Mouse (Mus musculus) kidney, adult 2 months (tissue): ENCODE measurements around the gene Insig1. TPM values are rescaled to one million over a fixed set of nuclear protein-coding genes. Genes with fewer than 3 reads are reported as not detected.

ENCODE experiments used
- DNase-seq: peaks from one replicate; pipeline ENCODE4 v3.0.0; 2021
- H3K27ac ChIP-seq: fragments of 200-500 bp; 2 replicates; pipeline ENCODE4 v1.5.1; 2012; ENCODE audit warnings: low read depth, low read length, control low read depth, inconsistent platforms; ENCODE audit not compliant: insufficient read depth
- H3K27me3 ChIP-seq: fragments of 200-500 bp; replicated peaks from 2 replicates; pipeline ENCODE4 v1.6.1; 2012; ENCODE audit warnings: mild to moderate bottlenecking, moderate library complexity, low read length, inconsistent platforms; ENCODE audit not compliant: control insufficient read depth, insufficient read depth
- H3K36me3 ChIP-seq: fragments of 200-500 bp; 2 replicates; pipeline ENCODE4 v1.6.1; 2012; ENCODE audit warnings: mild to moderate bottlenecking, moderate library complexity, low read length, inconsistent platforms; ENCODE audit not compliant: control insufficient read depth, insufficient read depth
- H3K4me1 ChIP-seq: fragments of 200-500 bp; 2 replicates; pipeline ENCODE4 v1.6.1; 2011; ENCODE audit warnings: low read length; ENCODE audit not compliant: control insufficient read depth, insufficient read depth
- H3K4me3 ChIP-seq: fragments of 200-500 bp; 2 replicates; pipeline ENCODE4 v1.5.1; 2011; ENCODE audit warnings: mild to moderate bottlenecking, low read depth, low read length, control low read depth; ENCODE audit not compliant: insufficient read depth
- CTCF ChIP-seq: fragments of 200-500 bp; conservative IDR thresholded peaks from 2 replicates; pipeline ENCODE4 v1.5.1; 2011; ENCODE audit warnings: low read depth, mild to moderate bottlenecking, control low read depth, low read length, moderate library complexity, mixed read lengths; ENCODE audit not compliant: insufficient read depth, insufficient read length
- POLR2A ChIP-seq: fragments of 200-500 bp; IDR thresholded peaks from one replicate; pipeline ENCODE4 v1.6.1; 2011; ENCODE audit warnings: low read depth, low read length, control low read depth
- WGBS: fragments of 180-500 bp; shearing (Covaris S2); methylation state at CpG from one replicate; pipeline ENCODE4 v1.1.7; 2018; 5-methylcytosine and 5-hydroxymethylcytosine counted together
- polyA plus RNA-seq: library from polyadenylated mRNA; depleted of rRNA; stranded (reverse); fragments of >200 nt; gene quantifications from 2 replicates; pipeline ENCODE4 v1.2.3, GENCODE M21; 2012

Gene Insig1
- polyA plus RNA-seq, 1 experiment, result 52.0 TPM

DNA sequence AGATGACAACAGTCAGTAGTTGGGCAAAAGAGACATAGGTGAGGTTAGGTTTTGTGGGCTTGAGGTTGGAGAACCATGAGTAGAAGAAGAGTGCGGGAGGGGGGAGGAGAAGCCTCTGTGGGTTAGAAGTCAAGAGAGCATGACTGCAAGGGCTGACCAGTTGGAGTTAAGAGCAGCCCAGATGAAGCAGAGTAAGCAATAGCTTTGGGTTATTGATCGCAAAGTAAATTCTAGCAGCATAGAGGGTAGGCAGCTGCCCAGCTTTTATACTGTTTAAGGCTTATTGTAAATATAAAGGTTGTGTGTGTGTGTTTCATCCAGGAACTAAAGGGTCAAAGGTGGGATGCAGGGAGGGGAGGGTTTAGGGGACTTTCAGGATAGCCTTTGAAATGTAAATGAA lies 10.7 kb downstream of the Insig1 start:
- H3K4me1 ChIP-seq, result no peaks in the 10 kb centered on the region
- WGBS, result 93% methylated on average over 2 of the region's 2 CpGs
- H3K4me3 ChIP-seq, result no peak overlapping the region
- H3K36me3 ChIP-seq, result no peaks in the 10 kb centered on the region
- no peaks in the 10 kb centered on the region for H3K27me3 ChIP-seq
- no peak overlapping the region for H3K27ac ChIP-seq
- TF ChIP-seq POLR2A (no peak), CTCF (no peak)
- no peak for DNase-seq

DNA sequence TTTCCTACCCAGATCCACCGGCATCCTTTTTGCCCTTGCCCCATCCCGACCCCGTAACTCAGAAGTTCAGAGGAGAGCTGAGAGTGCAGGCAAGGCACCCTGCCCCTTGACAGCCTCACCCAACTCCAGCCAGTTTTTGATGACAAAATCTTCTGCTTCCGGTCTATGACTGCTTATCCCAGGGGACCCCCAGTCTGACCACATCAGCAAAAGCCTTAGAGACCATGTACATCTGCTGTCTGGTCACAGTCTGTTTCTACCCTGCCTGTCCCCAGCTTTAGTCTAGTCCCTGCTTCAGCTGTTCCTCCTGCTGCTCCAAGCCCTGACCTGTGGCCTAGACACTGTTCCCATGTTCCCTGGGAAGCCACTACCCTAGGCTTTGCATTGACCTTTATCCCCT lies 11.1 kb downstream of the Insig1 start:
- 66% methylated on average over 4 of the region's 4 CpGs for WGBS
- DNase-seq, result no peak
- Histone ChIP-seq H3K4me1 (no peaks in the 10 kb centered on the region), H3K27ac (no peak overlapping the region), H3K36me3 (no peaks in the 10 kb centered on the region), H3K4me3 (no peak overlapping the region), H3K27me3 (no peaks in the 10 kb centered on the region)
- no peak for TF ChIP-seq POLR2A
- TF ChIP-seq CTCF, result no peak

DNA sequence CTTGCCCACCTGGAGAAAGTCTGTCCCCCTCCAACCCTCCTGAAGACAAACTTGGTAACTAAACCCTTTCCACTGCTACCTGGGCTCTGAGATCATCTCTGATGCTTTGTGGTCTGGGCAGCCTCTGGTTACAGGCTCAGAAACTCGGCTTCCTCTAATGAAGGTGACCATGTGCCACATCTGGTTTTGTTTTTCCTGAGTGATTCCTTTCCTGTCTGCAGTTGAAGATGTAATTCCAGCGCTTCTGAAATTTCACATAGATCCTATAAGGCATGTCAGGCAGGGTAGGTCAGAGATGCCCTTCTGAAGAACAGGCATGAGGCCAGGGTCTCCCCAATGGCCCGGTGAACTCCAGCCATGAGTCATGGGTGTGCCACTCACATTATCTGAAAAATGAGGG lies 11.6 kb downstream of the Insig1 start:
- no peak for TF ChIP-seq CTCF
- TF ChIP-seq POLR2A, result no peak
- no peaks in the 10 kb centered on the region for H3K36me3 ChIP-seq
- H3K4me1 ChIP-seq, result no peaks in the 10 kb centered on the region
- H3K27ac ChIP-seq, result no peak overlapping the region
- 76% methylated on average over 3 of the region's 3 CpGs for WGBS
- no peaks in the 10 kb centered on the region for H3K27me3 ChIP-seq
- no peak overlapping the region for H3K4me3 ChIP-seq
- no peak for DNase-seq

DNA sequence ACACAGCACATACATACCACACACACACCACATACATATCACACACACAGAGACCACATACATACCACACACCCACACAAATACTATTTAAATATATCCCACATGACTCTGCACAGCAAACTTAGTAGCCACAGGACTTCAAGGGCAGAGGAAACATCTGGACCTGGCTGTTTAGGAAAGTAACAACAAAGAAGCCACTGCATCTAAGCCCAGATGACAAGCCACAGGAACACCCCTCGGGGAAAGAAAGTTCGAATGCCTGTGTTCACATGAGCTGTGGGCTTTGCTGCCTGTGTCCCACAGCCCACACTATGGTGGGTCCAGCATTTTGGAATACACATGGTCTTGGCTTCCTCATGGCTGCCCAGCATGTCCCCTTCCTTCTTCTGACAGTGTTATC lies 13.6 kb downstream of the Insig1 start:
- TF ChIP-seq CTCF (no peak), POLR2A (no peak)

DNA sequence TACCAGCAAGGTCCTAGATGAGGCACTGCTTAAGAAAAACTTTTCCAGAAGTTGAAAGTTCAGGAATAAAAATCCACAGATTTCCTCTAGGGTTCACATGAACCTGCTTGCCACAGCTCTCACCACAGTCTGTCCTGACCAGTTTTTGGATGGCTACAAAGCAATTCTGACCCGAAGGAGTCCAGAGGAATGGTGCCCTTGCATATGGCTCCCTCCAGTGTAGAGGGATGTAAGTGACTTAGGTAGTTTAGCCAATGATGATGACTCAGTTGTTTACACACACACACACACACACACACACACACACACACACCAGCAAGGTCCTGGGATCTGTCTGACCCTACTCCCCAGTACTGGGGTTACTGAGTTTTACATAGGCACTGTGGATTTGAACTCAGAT lies 19.4 kb downstream of the Insig1 start:
- H3K4me1 ChIP-seq, result no peaks in the 10 kb centered on the region
- no peaks in the 10 kb centered on the region for H3K27me3 ChIP-seq
- H3K36me3 ChIP-seq, result no peaks in the 10 kb centered on the region
- 23% methylated on average over 1 of the region's 1 CpGs for WGBS
- no peak overlapping the region for H3K27ac ChIP-seq
- H3K4me3 ChIP-seq, result no peak overlapping the region
- TF ChIP-seq CTCF, result peak; percentile 49
- no peak for TF ChIP-seq POLR2A
- DNase-seq, result peak; percentile 15

More for the DNA sequence above, 13.6 kb downstream of the Insig1 start:
- Histone ChIP-seq H3K27me3 (no peaks in the 10 kb centered on the region), H3K4me1 (no peaks in the 10 kb centered on the region), H3K27ac (no peak overlapping the region), H3K4me3 (no peak overlapping the region), H3K36me3 (no peaks in the 10 kb centered on the region)
- no peak for DNase-seq
- 77% methylated on average over 2 of the region's 2 CpGs for WGBS

DNA sequence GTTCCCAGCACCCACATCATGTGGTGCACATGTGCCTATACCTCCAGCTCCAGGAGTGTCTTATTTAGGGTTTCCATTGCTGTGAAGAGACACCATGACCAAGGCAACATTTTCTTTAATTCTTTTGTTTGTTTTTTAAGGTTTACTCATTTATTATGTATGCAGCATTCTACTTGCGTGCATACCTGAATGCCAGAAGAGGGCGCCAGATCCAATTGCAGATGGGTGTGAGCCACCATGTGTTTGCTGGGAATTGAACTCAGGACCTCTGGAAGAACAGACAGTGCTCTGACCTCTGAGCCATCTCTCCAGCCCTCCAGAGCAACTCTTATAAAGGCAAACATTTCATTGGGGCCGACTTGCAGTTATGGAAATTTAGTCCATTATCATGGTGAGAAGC lies 21.2 kb downstream of the Insig1 start:
- TF ChIP-seq POLR2A, result no peak
- 0 out of 2 replicates have a peak, but pooled peaks have one; percentile 12 for TF ChIP-seq CTCF
- Histone ChIP-seq H3K27me3 (no peaks in the 10 kb centered on the region), H3K36me3 (no peaks in the 10 kb centered on the region), H3K4me1 (no peaks in the 10 kb centered on the region), H3K27ac (no peak overlapping the region), H3K4me3 (no peak overlapping the region)
- no peak for DNase-seq
- 93% methylated on average over 3 of the region's 3 CpGs for WGBS

DNA sequence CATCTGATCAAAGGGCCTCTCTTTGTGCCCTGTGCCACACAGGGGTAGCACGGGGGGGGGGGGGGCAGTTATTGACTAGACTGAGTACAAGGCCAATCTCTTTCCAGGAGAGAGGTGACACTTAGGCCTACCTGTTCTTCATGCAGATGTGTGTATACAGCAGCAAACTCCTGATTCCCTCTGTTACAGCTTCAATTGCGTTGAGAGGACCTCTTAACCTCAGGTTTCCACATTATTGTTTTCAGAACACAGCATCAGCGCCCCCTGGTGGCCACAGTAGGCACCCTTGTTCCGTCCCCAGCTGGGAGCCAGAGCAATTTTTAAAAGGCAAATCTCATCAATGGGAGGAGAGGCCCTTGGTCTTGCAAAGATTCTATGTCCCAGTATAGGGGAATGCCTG lies 22.7 kb downstream of the Insig1 start:
- Histone ChIP-seq H3K36me3 (no peaks in the 10 kb centered on the region), H3K4me3 (no peak overlapping the region), H3K4me1 (no peaks in the 10 kb centered on the region), H3K27ac (no peak overlapping the region), H3K27me3 (no peaks in the 10 kb centered on the region)
- no peak for TF ChIP-seq POLR2A
- peak; percentile 81 for TF ChIP-seq CTCF
- peak; percentile 71 for DNase-seq
- 22% methylated on average over 4 of the region's 4 CpGs for WGBS

DNA sequence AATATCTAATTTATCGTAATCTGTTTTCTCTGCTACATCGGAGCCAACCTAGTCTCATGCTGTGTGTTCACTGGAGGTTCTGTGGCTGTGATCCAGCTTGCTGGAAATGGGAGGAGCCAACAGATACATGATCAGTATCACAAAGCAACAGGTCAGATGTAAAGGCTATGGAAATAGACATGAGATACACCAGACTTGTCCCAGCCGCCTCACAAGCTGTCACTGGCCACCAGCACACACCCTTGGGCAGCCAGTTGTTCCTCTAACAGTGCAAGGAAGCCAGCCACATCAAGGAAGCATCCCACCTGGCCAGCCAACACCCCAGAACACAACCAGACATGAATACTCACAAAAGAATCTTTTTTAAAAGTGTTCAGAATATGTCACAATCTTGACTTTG lies 23.2 kb downstream of the Insig1 start:
- Histone ChIP-seq H3K27ac (no peak overlapping the region), H3K4me1 (no peaks in the 10 kb centered on the region), H3K4me3 (no peak overlapping the region), H3K27me3 (no peaks in the 10 kb centered on the region), H3K36me3 (no peaks in the 10 kb centered on the region)
- DNase-seq, result no peak
- TF ChIP-seq CTCF, result no peak
- no peak for TF ChIP-seq POLR2A
- 75% methylated on average over 3 of the region's 3 CpGs for WGBS
